Mouse (Mus musculus) cortical plate, adult 2 months (tissue): ENCODE measurements around the gene Flywch1.

Experiments
- CTCF ChIP-seq: fragments of 200-500 bp; IDR thresholded peaks from 2 replicates; pipeline ENCODE4 v1.5.1; 2011; ENCODE audit warnings: mild to moderate bottlenecking, control low read depth, low read length; ENCODE audit not compliant: insufficient read depth; ENCODE audit errors: extremely low read depth
- POLR2A ChIP-seq: fragments of 200-500 bp; IDR thresholded peaks from 2 replicates; pipeline ENCODE4 v1.6.1; 2011; ENCODE audit warnings: mild to moderate bottlenecking, low read length, control low read depth; ENCODE audit not compliant: insufficient read depth; ENCODE audit errors: extremely low read depth

GRCm38 (mm10) chr17:23719455-23719854 lies 51.9 kb downstream of the Flywch1 start:
- no peak for TF ChIP-seq CTCF
- TF ChIP-seq POLR2A, result no peak
